Mouse (Mus musculus) CH12.LX (cell line): Measurements from ENCODE around the gene Vegfd.

Experiments
- CTCF ChIP-seq, 2 experiments: IDR thresholded peaks in 1 of 2; conservative IDR thresholded peaks in 1 of 2; 2 replicates each; pipeline ENCODE4 v1.5.1; 2011 to 2012; ENCODE audit warnings: low read depth in 2 of 2, low read length in 2 of 2, improper control_type of control experiment in 1 of 2, inconsistent platforms in 1 of 2, mild to moderate bottlenecking in 1 of 2, moderate library complexity in 1 of 2
- ETS1 ChIP-seq: conservative IDR thresholded peaks from 2 replicates; pipeline ENCODE4 v1.6.1; 2012; ENCODE audit warnings: low read depth, mild to moderate bottlenecking, inconsistent platforms, low read length, improper control_type of control experiment, moderate library complexity
- HCFC1 ChIP-seq: IDR thresholded peaks from 2 replicates; pipeline ENCODE4 v1.6.1; 2012; ENCODE audit warnings: low read depth, mild to moderate bottlenecking, inconsistent platforms, low read length, improper control_type of control experiment
- KAT2A ChIP-seq: IDR thresholded peaks from 2 replicates; pipeline ENCODE4 v1.6.1; 2012; ENCODE audit warnings: low read length, improper control_type of control experiment, inconsistent platforms; ENCODE audit not compliant: insufficient replicate concordance
- MXI1 ChIP-seq: IDR thresholded peaks from 2 replicates; pipeline ENCODE4 v1.6.1; 2011; ENCODE audit warnings: mild to moderate bottlenecking, low read depth, low read length, improper control_type of control experiment
- USF2 ChIP-seq: conservative IDR thresholded peaks from 2 replicates; pipeline ENCODE4 v1.6.1; 2011; ENCODE audit warnings: low read depth, low read length, improper control_type of control experiment

DNA sequence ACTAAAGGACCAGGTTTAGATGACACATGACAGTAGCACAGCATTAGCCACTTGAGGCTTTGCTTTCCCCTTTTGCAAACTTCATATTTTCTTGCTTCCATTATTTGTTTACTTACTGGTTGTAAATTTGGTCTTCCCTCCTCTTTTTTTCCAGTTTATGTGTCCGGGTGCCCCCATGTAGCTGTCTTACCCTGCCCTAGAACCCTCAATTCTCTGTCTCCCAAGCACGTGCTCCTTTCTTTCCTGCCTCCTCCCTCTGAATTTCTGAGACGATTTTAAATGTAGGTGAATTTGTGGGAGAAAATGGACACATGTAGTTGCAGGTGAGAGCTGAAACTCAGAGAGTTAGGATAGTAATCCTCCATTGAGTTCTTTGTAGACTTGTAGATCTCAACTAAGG is 47.3 kb downstream of the Vegfd start:
- no peak for TF ChIP-seq ETS1
- no peak for TF ChIP-seq CTCF (conservative IDR thresholded peaks at IDR 0.05 in 1 of 2, IDR thresholded peaks at IDR 0.05 in 1 of 2; ENCODE audit: low read depth in 2 of 2, low read length in 2 of 2)
- TF ChIP-seq KAT2A = no peak
- no peak for TF ChIP-seq MXI1
- no peak for TF ChIP-seq HCFC1
- TF ChIP-seq USF2 = no peak
